Mouse (Mus musculus) liver, postnatal 0 days (tissue): Measurements from ENCODE around the gene Dscam. TPM values are rescaled to one million over a fixed set of nuclear protein-coding genes. Genes with fewer than 3 reads are reported as not detected.

Experiments
- ATAC-seq: fragments of 200-750 bp; cut with Nextera tagmentation; 2 replicates; pipeline ENCODE4 v1.8.0; 2017; ENCODE audit warnings: mild to moderate bottlenecking, moderate library complexity
- DNase-seq: peaks from one replicate; pipeline ENCODE4 v3.0.0-alpha.2; 2016
- H3K27ac ChIP-seq: fragments of 300-500 bp; sonication (generic); 2 replicates; pipeline ENCODE4 v1.5.1; 2014; ENCODE audit warnings: antibody characterized with exemption, moderate library complexity, mild to moderate bottlenecking, low read depth
- H3K27me3 ChIP-seq: fragments of 300-500 bp; sonication (generic); 2 replicates; pipeline ENCODE4 v1.6.1; 2014; ENCODE audit warnings: low read length, control low read depth, mixed read lengths; ENCODE audit not compliant: insufficient read depth
- H3K36me3 ChIP-seq: fragments of 300-500 bp; sonication (generic); replicated peaks from 2 replicates; pipeline ENCODE4 v1.6.1; 2014; ENCODE audit warnings: mild to moderate bottlenecking, control low read depth, low read length, moderate library complexity, mixed read lengths; ENCODE audit not compliant: insufficient read depth
- H3K4me1 ChIP-seq: fragments of 300-500 bp; sonication (generic); 2 replicates; pipeline ENCODE4 v1.6.1; 2014; ENCODE audit warnings: antibody characterized with exemption, mild to moderate bottlenecking, control low read depth; ENCODE audit not compliant: insufficient read depth
- H3K4me2 ChIP-seq: fragments of 300-500 bp; sonication (generic); 2 replicates; pipeline ENCODE4 v1.6.1; 2014; ENCODE audit warnings: low read depth, mild to moderate bottlenecking, low read length, moderate library complexity, mixed read lengths
- H3K4me3 ChIP-seq: fragments of 300-500 bp; sonication (generic); 2 replicates; pipeline ENCODE4 v1.5.1; 2014; ENCODE audit warnings: low read depth, low read length
- H3K9ac ChIP-seq: fragments of 300-500 bp; sonication (generic); replicated peaks from 2 replicates; pipeline ENCODE4 v1.6.1; 2014; ENCODE audit warnings: mild to moderate bottlenecking, moderate library complexity
- H3K9me3 ChIP-seq: fragments of 300-500 bp; sonication (generic); 2 replicates; pipeline ENCODE4 v1.6.1; 2016; ENCODE audit warnings: mild to moderate bottlenecking, control low read depth, low read length, mixed read lengths
- CTCF ChIP-seq: sonication (generic); IDR thresholded peaks from 2 replicates; pipeline ENCODE4 v1.5.1; 2016; ENCODE audit warnings: antibody characterized with exemption, low read depth
- EP300 ChIP-seq: IDR thresholded peaks from 2 replicates; pipeline ENCODE4 v1.6.1; 2016; ENCODE audit warnings: antibody characterized with exemption, low read depth, mild to moderate bottlenecking
- WGBS: fragments of 180-500 bp; shearing (Covaris S2); extraction: QIAGEN DNeasy Blood & Tissue Kit; methylation state at CpG from one replicate; pipeline ENCODE4 v1.1.7; 2014; ENCODE audit not compliant: insufficient replicate concordance; 5-methylcytosine and 5-hydroxymethylcytosine counted together
- polyA plus RNA-seq: library from polyadenylated mRNA; unstranded; fragments of >200 nt; fragmentation: Nextera tagmentation; extraction: Ambion mirVana; gene quantifications from 2 replicates; pipeline ENCODE4 v1.2.1, GENCODE M21; 2015

The Dscam gene
- polyA plus RNA-seq, 1 experiment from 2014 or later: not detected

DNA sequence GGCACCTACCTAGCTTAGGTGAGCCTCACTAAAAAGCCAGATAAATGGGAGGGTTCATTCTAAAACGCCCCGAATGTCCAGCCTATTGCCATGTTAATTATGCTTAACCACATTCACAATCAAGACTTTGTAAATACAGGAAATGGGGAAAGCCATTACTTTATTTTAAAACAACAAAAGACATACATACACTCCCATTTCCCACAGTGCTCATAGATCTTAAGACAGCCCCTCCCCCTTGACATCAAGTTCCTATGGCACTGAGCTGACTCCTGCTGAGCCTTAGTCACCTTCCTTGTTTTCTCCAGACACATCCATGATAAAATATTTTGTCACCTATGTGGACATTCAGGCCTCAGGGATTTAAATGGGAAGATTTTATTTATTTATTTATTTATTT lies 4.4 kb downstream of the Dscam start:
- 47% methylated on average over 2 of the region's 2 CpGs for WGBS
- no peaks in the 10 kb centered on the region for H3K9me3 ChIP-seq

DNA sequence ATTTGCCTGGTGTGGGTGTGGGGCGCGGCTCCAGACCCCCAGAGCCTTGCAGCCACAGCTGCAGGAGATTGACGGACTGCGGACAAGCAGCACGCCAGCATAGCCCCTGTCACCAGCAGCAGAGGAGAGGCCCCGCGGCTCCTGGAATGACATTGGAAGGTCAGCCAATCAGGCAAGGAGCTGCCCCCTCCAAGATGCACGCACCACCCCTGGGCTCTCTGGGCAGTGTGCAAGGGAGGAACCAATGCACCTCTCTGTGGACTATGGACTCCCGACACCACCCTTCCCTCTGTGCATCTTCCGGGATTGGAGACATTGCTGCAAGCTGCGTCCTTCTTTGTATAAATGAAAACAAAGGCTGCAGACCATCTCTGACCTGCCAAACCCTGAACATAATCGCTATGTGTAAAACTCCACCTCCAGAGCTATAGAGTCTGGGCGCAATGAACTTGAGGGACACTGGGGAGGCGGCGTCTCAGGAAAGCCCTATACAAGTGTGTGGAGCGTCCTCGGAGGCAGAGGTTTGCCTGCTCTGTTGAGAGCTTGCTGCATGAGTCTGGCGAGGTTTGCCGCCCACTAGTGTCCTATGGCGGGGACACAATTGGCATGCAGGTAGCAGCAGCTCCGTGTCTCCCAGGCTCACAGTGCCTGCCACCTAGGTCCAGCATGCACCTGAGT lies 5.0 kb downstream of the Dscam start:
- H3K36me3 ChIP-seq: no peaks in the 10 kb centered on the region
- H3K27ac ChIP-seq: no peak overlapping the region
- no peak overlapping the region for H3K4me3 ChIP-seq
- 1% methylated on average over 21 of the region's 21 CpGs for WGBS
- no peaks in the 10 kb centered on the region for H3K9me3 ChIP-seq
- DNase-seq: peak; percentile 50
- TF ChIP-seq EP300 (no peak), CTCF (peak; percentile 64)
- ATAC-seq: no peak
- H3K27me3 ChIP-seq: peaks cover 33% of the 10 kb centered on the region
- H3K4me2 ChIP-seq: peak overlapping the region; percentile 44
- no peak overlapping the region for H3K9ac ChIP-seq
- no peaks in the 10 kb centered on the region for H3K4me1 ChIP-seq

More for the DNA sequence above, 4.4 kb downstream of the Dscam start:
- Histone ChIP-seq H3K4me1 (no peaks in the 10 kb centered on the region), H3K27me3 (peaks cover 39% of the 10 kb centered on the region), H3K27ac (no peak overlapping the region), H3K4me2 (no peak overlapping the region), H3K4me3 (no peak overlapping the region), H3K9ac (no peak overlapping the region), H3K36me3 (no peaks in the 10 kb centered on the region)
- no peak for TF ChIP-seq EP300
- no peak for TF ChIP-seq CTCF
- DNase-seq (no peak), ATAC-seq (no peak)

DNA sequence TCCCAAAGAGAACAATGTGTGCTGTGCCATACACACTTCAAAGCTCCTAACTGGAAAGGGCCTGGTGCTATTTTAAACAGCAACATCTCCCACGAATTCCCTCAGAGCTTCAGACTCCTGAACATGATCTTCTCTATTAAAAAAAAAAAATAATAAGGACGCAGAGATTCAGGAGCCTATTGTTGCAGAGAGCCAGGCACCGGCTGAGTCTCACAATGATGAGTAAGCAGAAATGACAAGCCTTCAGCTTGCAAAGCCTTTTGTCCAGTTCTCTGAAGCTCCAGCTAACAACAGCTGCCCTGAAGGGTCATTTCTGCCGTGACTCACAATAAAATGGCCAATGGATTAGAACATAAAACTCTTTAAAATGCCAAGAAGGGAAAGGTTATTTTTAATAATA lies 12.3 kb downstream of the Dscam start:
- Histone ChIP-seq H3K27me3 (no peaks in the 10 kb centered on the region), H3K4me3 (no peak overlapping the region), H3K36me3 (no peaks in the 10 kb centered on the region), H3K27ac (no peak overlapping the region), H3K9me3 (no peaks in the 10 kb centered on the region), H3K4me1 (no peaks in the 10 kb centered on the region), H3K9ac (no peak overlapping the region), H3K4me2 (no peak overlapping the region)
- 60% methylated on average over 4 of the region's 4 CpGs for WGBS
- ATAC-seq (no peak), DNase-seq (no peak)
- TF ChIP-seq CTCF: no peak

DNA sequence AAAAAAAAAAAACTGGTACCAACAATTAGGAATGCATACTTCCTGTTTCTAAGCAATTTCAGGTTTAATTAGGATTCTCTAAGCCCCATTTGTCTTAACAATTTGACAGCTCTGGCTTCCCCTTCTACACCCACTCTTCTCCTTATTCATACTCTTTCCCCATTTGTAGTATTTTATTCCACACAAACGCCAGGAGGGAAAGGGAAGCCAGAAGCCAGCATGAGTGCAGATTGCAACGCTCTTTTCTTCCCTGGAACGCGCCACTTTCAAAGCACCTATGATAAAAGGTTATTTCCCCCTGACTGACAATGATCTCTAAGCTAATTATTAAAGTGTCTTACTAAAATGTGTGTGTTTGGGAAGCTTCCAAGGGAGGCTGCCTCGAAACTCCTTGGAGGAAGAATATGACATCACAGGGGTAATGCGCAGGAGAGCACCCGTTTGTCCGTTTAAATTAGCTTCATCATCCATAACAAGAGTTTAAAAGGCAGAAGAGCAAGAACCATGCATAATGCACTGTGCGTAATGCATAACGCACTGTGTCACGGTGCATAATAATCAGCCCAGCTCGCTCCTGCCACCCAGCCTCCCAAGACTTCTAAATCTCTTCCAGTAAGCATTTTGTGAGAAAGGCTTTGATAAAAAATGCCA lies 25.9 kb downstream of the Dscam start:
- Histone ChIP-seq H3K9ac (no peak overlapping the region), H3K36me3 (no peaks in the 10 kb centered on the region), H3K27me3 (no peaks in the 10 kb centered on the region), H3K27ac (no peak overlapping the region), H3K4me2 (no peak overlapping the region), H3K9me3 (no peaks in the 10 kb centered on the region), H3K4me3 (no peak overlapping the region), H3K4me1 (no peaks in the 10 kb centered on the region)
- WGBS: 75% methylated on average over 12 of the region's 12 CpGs
- TF ChIP-seq EP300 (no peak), CTCF (no peak)
- DNase-seq: no peak
- ATAC-seq: no peak

DNA sequence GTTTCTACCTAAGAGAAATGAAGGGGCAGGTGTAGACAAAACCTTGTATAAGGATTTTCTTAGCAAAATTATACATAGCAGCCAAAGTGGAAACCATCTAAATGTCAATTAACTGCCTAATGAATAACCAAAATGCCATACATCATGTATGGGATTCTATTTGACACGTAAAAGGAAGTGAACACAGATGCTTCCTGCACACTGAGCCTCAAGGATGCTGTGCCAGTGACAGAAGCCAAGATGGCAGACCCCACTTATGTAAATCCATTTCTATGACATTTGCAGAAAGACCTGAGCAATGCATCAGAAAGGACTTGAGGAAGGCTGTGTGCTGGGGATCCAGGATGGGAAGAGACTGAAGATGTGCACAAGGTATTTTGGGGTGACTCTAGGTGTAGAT lies 28.6 kb downstream of the Dscam start:
- H3K27me3 ChIP-seq: no peaks in the 10 kb centered on the region
- DNase-seq: no peak
- no peaks in the 10 kb centered on the region for H3K9me3 ChIP-seq
- no peak overlapping the region for H3K27ac ChIP-seq
- no peaks in the 10 kb centered on the region for H3K36me3 ChIP-seq
- TF ChIP-seq CTCF: no peak
- TF ChIP-seq EP300: no peak
- H3K9ac ChIP-seq: no peak overlapping the region
- no peaks in the 10 kb centered on the region for H3K4me1 ChIP-seq
- H3K4me2 ChIP-seq: no peak overlapping the region
- no peak overlapping the region for H3K4me3 ChIP-seq
- no peak for ATAC-seq
- 43% methylated on average over 1 of the region's 1 CpGs for WGBS

DNA sequence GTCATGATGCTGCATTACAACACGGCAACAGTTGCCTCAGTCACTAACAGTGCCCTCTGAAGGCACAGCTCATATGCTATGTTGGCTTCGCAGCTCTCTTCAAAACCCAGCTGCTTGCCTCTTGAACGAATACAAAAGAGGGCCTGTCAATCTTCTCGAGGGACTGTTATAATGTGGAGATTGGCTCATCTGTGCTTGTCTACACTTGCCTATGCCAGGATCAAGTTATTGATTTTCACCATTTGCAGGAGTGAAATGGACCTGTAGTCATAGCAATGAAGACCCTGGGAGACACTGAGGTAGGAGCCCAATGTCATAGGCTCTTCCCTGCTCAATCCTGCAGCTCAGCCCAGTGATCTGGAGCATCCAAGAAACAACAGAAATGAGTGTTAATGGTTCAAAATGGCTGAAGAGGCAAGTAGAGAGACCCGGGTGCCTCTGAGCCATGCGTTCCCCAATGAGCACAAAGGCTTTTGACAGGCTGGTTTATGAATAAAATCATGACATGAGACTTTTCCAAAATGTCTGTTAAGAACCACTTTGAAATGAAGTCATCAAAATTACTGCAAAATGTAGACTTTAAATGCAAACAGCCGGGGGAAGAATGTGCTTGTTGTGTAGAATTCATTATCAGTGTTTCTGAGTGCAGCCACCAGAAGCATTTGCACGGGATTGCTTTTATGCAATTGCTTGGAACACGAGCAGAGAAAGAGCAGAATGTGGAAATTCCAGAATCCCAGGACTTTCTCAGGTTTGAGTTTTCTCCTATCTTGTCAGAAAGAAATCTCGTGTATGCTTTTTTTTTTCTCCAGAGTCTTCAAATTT lies 35.3 kb downstream of the Dscam start:
- no peak overlapping the region for H3K4me2 ChIP-seq
- WGBS: 71% methylated on average over 10 of the region's 10 CpGs
- H3K9me3 ChIP-seq: no peaks in the 10 kb centered on the region
- DNase-seq (no peak), ATAC-seq (no peak)
- no peak for TF ChIP-seq EP300
- no peak for TF ChIP-seq CTCF
- H3K4me1 ChIP-seq: no peaks in the 10 kb centered on the region
- H3K4me3 ChIP-seq: no peak overlapping the region
- H3K27me3 ChIP-seq: no peaks in the 10 kb centered on the region
- no peak overlapping the region for H3K9ac ChIP-seq
- H3K36me3 ChIP-seq: no peaks in the 10 kb centered on the region
- H3K27ac ChIP-seq: no peak overlapping the region
